Mouse (Mus musculus): ENCODE data around the gene Gm9964.

The Gm9964 gene

DNA sequence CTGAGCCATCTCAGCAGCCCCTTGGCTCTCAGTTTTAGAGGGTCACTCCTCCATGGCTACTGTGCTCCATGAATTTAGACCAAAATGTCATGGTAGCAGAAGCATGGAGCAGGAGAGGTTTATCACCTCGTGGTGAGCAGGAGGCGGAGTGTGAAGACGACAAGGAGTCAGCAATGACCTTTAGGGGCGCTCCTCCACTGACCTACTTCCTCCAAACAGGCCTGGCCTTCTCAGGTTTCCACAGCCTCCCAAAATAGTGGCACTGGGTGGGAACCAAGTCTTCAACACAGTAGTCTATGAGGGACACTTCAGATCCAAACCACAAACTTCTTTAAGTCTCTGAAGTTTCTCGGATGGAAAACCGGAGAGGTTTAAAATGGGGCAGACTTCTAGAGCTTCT, 38.0 kb downstream of the Gm9964 start:
- in situ Hi-C loops (cut with MboI; ENCODE audit: low sequenced_read_pairs), result no loop called here

GRCm38 (mm10) chr11:79254391-79255098, 42.2 kb downstream of the Gm9964 start, which contains the start of gene Wsb1:
Gene Wsb1, minus strand, starts transcription at chr11:79254671.
- in situ Hi-C loops (cut with MboI; ENCODE audit: low sequenced_read_pairs), result no loop called here

DNA sequence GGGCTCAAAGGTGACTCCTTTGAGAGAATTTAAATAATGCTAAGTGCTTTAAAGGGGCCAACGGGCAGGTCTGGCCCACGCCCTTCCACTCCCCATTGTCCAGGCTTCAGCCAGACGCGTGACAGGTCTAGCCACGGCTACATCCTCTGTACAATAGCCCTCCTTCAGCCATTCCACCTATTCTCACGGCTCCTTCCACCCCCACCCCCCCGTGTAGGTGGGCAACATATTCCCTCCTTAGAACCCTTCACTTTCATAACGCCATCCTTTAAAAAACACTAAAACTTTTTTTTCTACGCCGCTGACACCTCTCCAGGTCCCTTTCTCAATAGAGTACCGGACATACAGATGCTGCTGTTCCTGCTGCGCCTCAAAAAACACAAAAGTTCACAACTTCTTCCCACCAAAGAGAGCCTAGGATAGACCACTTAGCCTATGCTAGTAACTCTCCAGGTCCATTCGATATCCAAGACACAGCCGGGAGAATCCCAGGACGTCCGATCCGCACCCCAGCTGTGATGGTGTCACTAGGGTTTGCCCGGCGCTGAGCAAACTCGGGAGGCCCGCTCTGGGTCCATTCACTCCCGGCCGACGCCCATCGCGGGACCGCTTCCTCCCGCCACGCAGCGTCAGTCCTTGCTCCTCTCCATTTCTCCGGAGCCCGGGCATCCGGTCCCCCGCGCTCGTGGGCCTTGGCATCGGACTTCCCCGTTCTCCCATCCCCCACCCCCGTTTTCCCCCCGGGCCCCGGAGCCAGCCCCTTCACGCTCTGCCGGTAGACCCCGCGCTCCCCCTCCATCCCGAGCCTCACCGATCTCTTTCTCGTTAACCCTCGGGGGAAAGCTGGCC, 42.9 kb downstream of the Gm9964 start:
- in situ Hi-C loops (cut with MboI; ENCODE audit: low sequenced_read_pairs), result no loop called here

GRCm38 (mm10) chr11:79252881-79253541, 43.7 kb downstream of the Gm9964 start:
- in situ Hi-C loops (cut with MboI; ENCODE audit: low sequenced_read_pairs), result no loop called here
